Comparison of ENCODE assay signal across 9 mouse cellular contexts in genomic region chr4:148435657-148436330, GRCm38 (mm10). TPM values are rescaled to one million over a fixed set of nuclear protein-coding genes. Genes with fewer than 3 reads are reported as not detected.
DNase-seq lines count a peak whose midpoint lies in the region; ATAC-seq and TF ChIP-seq lines count a peak whose summit lies in the region.
"Had no signal": no experiment of that assay in that cellular context is flagged by ENCODE, and none has a peak within 500 bp of the region (broad histone marks: within the 10 kb centered on the region; RNA-seq: fewer than 3 reads in every experiment).

No protein-coding gene starts in this region.

- no peaks in the 10 kb centered on the region for H3K9me3 ChIP-seq in kidney, postnatal 0 days (replicated peaks; ENCODE audit: low read length)
- H3K9me3 ChIP-seq in hindbrain, embryonic 11.5 days (ENCODE audit: control insufficient read depth, low read length), result no peaks in the 10 kb centered on the region
- H3K9me3 ChIP-seq in midbrain, embryonic 14.5 days (ENCODE audit: control insufficient read depth, low read length), result no peaks in the 10 kb centered on the region
- H3K9me3 ChIP-seq: heart, embryonic 15.5 days had no signal

- no peak overlapping the region for H3K27ac ChIP-seq in kidney, postnatal 0 days
- no peak overlapping the region for H3K27ac ChIP-seq in hindbrain, embryonic 11.5 days (ENCODE audit: low read depth, low read length)
- no peak overlapping the region; the same call in 1 of the 2 replicates for H3K27ac ChIP-seq in midbrain, embryonic 14.5 days (replicated peaks; ENCODE audit: low read depth, low read length)
- H3K27ac ChIP-seq: heart, embryonic 15.5 days had no signal

- 71% methylated on average over 6 of the region's 6 CpGs for WGBS in kidney, postnatal 0 days
- WGBS in hindbrain, embryonic 11.5 days, result 72% methylated on average over 6 of the region's 6 CpGs
- 55% methylated on average over 6 of the region's 6 CpGs for WGBS in midbrain, embryonic 14.5 days

- H3K27me3 ChIP-seq in kidney, postnatal 0 days (ENCODE audit: insufficient read depth, low read length), result no peaks in the 10 kb centered on the region
- H3K27me3 ChIP-seq in hindbrain, embryonic 11.5 days (ENCODE audit: control insufficient read depth, insufficient read depth, low read length), result no peaks in the 10 kb centered on the region
- no peaks in the 10 kb centered on the region for H3K27me3 ChIP-seq in midbrain, embryonic 14.5 days (ENCODE audit: control insufficient read depth, insufficient read depth, low read length)
- H3K27me3 ChIP-seq: heart, embryonic 15.5 days had no signal

- no peak overlapping the region for H3K4me3 ChIP-seq in kidney, postnatal 0 days (replicated peaks; ENCODE audit: low read depth, low read length)
- no peak overlapping the region for H3K4me3 ChIP-seq in hindbrain, embryonic 11.5 days (ENCODE audit: low read depth, low read length)
- no peak overlapping the region for H3K4me3 ChIP-seq in midbrain, embryonic 14.5 days (replicated peaks; ENCODE audit: low read depth, low read length)
- H3K4me3 ChIP-seq: heart, embryonic 15.5 days had no signal

- no peak for ATAC-seq in kidney, postnatal 0 days (replicated peaks; ENCODE audit: low FRiP score, low read depth)
- peak; percentile 41; the same call in 1 of the 2 replicates for ATAC-seq in hindbrain, embryonic 11.5 days (ENCODE audit: low FRiP score)
- ATAC-seq in midbrain, embryonic 14.5 days (ENCODE audit: low FRiP score, low TSS enrichment), result peak; percentile 62; the same call in 1 of the 2 replicates
- ATAC-seq in erythroblast, adult 5-6 weeks (replicated peaks; ENCODE audit: low FRiP score, poor library complexity, severe bottlenecking), result no peak

- no peak overlapping the region for H3K4me2 ChIP-seq in kidney, postnatal 0 days (ENCODE audit: low read length)
- H3K4me2 ChIP-seq in hindbrain, embryonic 11.5 days (replicated peaks; ENCODE audit: low read depth, low read length), result no peak overlapping the region
- no peak overlapping the region for H3K4me2 ChIP-seq in midbrain, embryonic 14.5 days (ENCODE audit: low read length)
- H3K4me2 ChIP-seq: heart, embryonic 15.5 days had no signal

- peak; percentile 66 for TF ChIP-seq CTCF in kidney, postnatal 0 days (IDR thresholded peaks at IDR 0.05; ENCODE audit: low read depth)

- DNase-seq in kidney, postnatal 0 days (ENCODE audit: low spot score), result peak; percentile 51
- no peak for DNase-seq in kidney, adult 8-10 months
- DNase-seq in cerebellum, adult 9-10 months, result peak; percentile 54
- DNase-seq in hindbrain, embryonic 11.5 days (ENCODE audit: low spot score), result peak; percentile 52
- DNase-seq in midbrain, embryonic 14.5 days, result peak; percentile 85
- no peak for DNase-seq in ovary, adult 18-20 months (ENCODE audit: low spot score)
- no peak for DNase-seq in heart, adult 11 months

- H3K36me3 ChIP-seq in kidney, postnatal 0 days (ENCODE audit: insufficient read depth, low read length), result peaks cover 7% of the 10 kb centered on the region; the same call in 1 of the 2 replicates
- no peaks in the 10 kb centered on the region for H3K36me3 ChIP-seq in hindbrain, embryonic 11.5 days (ENCODE audit: control insufficient read depth, insufficient read depth, low read length)
- H3K36me3 ChIP-seq in midbrain, embryonic 14.5 days (ENCODE audit: control insufficient read depth, insufficient read depth, low read length), result peaks cover 5% of the 10 kb centered on the region; the same call in 1 of the 2 replicates

- no peaks in the 10 kb centered on the region for H3K4me1 ChIP-seq in kidney, postnatal 0 days (replicated peaks; ENCODE audit: insufficient read depth, low read length)
- no peaks in the 10 kb centered on the region for H3K4me1 ChIP-seq in hindbrain, embryonic 11.5 days (replicated peaks; ENCODE audit: control insufficient read depth, insufficient read depth, low read length)
- H3K4me1 ChIP-seq in midbrain, embryonic 14.5 days (ENCODE audit: control insufficient read depth, insufficient read depth, low read length), result no peaks in the 10 kb centered on the region
- H3K4me1 ChIP-seq: heart, embryonic 15.5 days had no signal

- H3K9ac ChIP-seq in kidney, postnatal 0 days (ENCODE audit: low read depth, low read length), result no peak overlapping the region
- no peak overlapping the region for H3K9ac ChIP-seq in hindbrain, embryonic 11.5 days (ENCODE audit: low read depth, low read length)
- H3K9ac ChIP-seq in midbrain, embryonic 14.5 days (replicated peaks; ENCODE audit: low read length), result no peak overlapping the region; the same call in 1 of the 2 replicates
- H3K9ac ChIP-seq: heart, embryonic 15.5 days had no signal

RNA-seq across cellular contexts. Expression of gene Ubiad1, which starts 8.8 kb away (rescaled TPM):
- 23.3 and 23.6 TPM in 2 replicates for polyA plus RNA-seq in kidney, postnatal 0 days (2015; fragmentation: Nextera tagmentation; extraction: Ambion mirVana)
- 14.4 and 14.6 TPM in 2 replicates for polyA plus RNA-seq in hindbrain, embryonic 11.5 days (2014; fragmentation: Nextera tagmentation; extraction: Ambion mirVana)
- 14.7 and 15.9 TPM in 2 replicates for polyA plus RNA-seq in midbrain, embryonic 14.5 days (2014; fragmentation: Nextera tagmentation; extraction: Ambion mirVana)
- total RNA-seq in erythroblast, adult 5-6 weeks (2015; ENCODE audit: low replicate concordance), result 0.77 and 2.3 TPM in 2 replicates
- total RNA-seq in erythroblast, adult 5-6 weeks (2017; ENCODE audit: low replicate concordance), result 1.3 and 4.9 TPM in 2 replicates

RNA-seq across cellular contexts. Expression of gene Mtor, which starts 12.6 kb away (rescaled TPM):
- 19.8 and 21.6 TPM in 2 replicates for polyA plus RNA-seq in kidney, postnatal 0 days (2015; fragmentation: Nextera tagmentation; extraction: Ambion mirVana)
- 28.0 and 33.0 TPM in 2 replicates for polyA plus RNA-seq in hindbrain, embryonic 11.5 days (2014; fragmentation: Nextera tagmentation; extraction: Ambion mirVana)
- polyA plus RNA-seq in midbrain, embryonic 14.5 days (2014; fragmentation: Nextera tagmentation; extraction: Ambion mirVana), result 30.6 and 34.8 TPM in 2 replicates
- 4.6 and 5.4 TPM in 2 replicates for total RNA-seq in erythroblast, adult 5-6 weeks (2015; ENCODE audit: low replicate concordance)
- 5.2 and 7.8 TPM in 2 replicates for total RNA-seq in erythroblast, adult 5-6 weeks (2017; ENCODE audit: low replicate concordance)

Comparison
In these comparisons a context has a peak if more than half of its experiments do, and no peak if none do; other contexts are left out.
1. DNase-seq: peak in kidney, postnatal 0 days (single experiment), cerebellum, adult 9-10 months (single experiment), hindbrain, embryonic 11.5 days (single experiment) and midbrain, embryonic 14.5 days (single experiment); none in kidney, adult 8-10 months (0 of 2), ovary, adult 18-20 months (single experiment) and heart, adult 11 months (single experiment).
2. ATAC-seq: peak in hindbrain, embryonic 11.5 days (single experiment) and midbrain, embryonic 14.5 days (single experiment); none in kidney, postnatal 0 days (single experiment) and erythroblast, adult 5-6 weeks (single experiment).